Mouse (Mus musculus): ENCODE data around the gene Myo3b.

GRCm38 (mm10) chr2:70044466-70044865 lies 5.5 kb downstream of the Myo3b start:
- TF ChIP-seq CTCF (IDR thresholded peaks at IDR 0.05) (no peak), EP300 (IDR thresholded peaks at IDR 0.05; ENCODE audit: insufficient read depth, low read depth, low read length) (no peak)

Measured in heart, adult 2 months (tissue).